Mouse (Mus musculus): ENCODE measurements around the gene Ap1s2. TPM values are rescaled to one million over a fixed set of nuclear protein-coding genes. Genes with fewer than 3 reads are reported as not detected.

The Ap1s2 gene
- polyA plus RNA-seq, 1 experiment from 2014 or later = 23.5 TPM

Other genes starting within 250 kb of the Ap1s2 start
- 0.30 and 0.54 TPM in 2 replicates for gene Rnf138rt1, start 147.7 kb upstream of the Ap1s2 start, polyA plus RNA-seq (2015; fragmentation: Nextera tagmentation; extraction: Ambion mirVana)
- 47.8 and 55.0 TPM in 2 replicates for gene Zrsr2, start 49.6 kb downstream of the Ap1s2 start, polyA plus RNA-seq (2015; fragmentation: Nextera tagmentation; extraction: Ambion mirVana)
- 0.99 and 1.3 TPM in 2 replicates for gene Car5b, start 119.0 kb downstream of the Ap1s2 start, polyA plus RNA-seq (2015; fragmentation: Nextera tagmentation; extraction: Ambion mirVana)
- 22.5 and 25.2 TPM in 2 replicates for gene Siah1b, start 167.5 kb downstream of the Ap1s2 start, polyA plus RNA-seq (2015; fragmentation: Nextera tagmentation; extraction: Ambion mirVana)
- gene Cltrn, start 179.8 kb downstream of the Ap1s2 start, polyA plus RNA-seq (2015; fragmentation: Nextera tagmentation; extraction: Ambion mirVana) = 10.5 and 14.9 TPM in 2 replicates
- gene Ace2, start 230.3 kb downstream of the Ap1s2 start, polyA plus RNA-seq (2015; fragmentation: Nextera tagmentation; extraction: Ambion mirVana) = 11.5 and 16.6 TPM in 2 replicates

Measured in stomach, embryonic 15.5 days (tissue).